ENCODE assay signal across 11 mouse cellular contexts in the genomic region with DNA sequence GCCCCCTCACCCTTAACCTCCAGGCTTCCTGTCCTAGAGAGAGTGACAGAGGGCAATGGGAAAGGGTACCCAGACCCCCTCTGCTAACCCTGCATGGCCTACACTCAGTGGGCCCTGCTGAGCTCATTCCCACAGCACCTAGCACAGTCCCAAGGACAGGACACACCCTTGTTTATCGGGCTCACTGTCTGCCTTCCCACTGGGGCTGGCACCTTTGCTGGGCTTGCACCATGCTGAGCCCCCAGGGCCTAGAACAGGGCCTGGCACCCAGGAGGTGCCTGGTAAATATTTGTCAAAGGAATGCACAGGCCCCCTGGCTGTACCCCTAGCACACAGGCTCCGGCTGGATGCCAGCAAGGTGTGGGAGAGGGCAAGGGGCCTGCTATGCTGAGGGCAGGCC. TPM values are rescaled to one million over a fixed set of nuclear protein-coding genes. Genes with fewer than 3 reads are reported as not detected.
DNase-seq lines count a peak whose midpoint lies in the region; ATAC-seq and TF ChIP-seq lines count a peak whose summit lies in the region.
"Had no signal": no experiment of that assay in that cellular context is flagged by ENCODE, and none has a peak within 500 bp of the region (broad histone marks: within the 10 kb centered on the region; RNA-seq: fewer than 3 reads in every experiment).

No protein-coding gene starts in this region.

- no peak overlapping the region for H3K27ac ChIP-seq in heart, embryonic 13.5 days (replicated peaks)
- no peak overlapping the region for H3K27ac ChIP-seq in lung, embryonic 14.5 days (ENCODE audit: low read depth)
- H3K27ac ChIP-seq in stomach, postnatal 0 days (replicated peaks) = no peak overlapping the region

- no peak overlapping the region for H3K4me3 ChIP-seq in heart, embryonic 13.5 days
- H3K4me3 ChIP-seq in lung, embryonic 14.5 days (ENCODE audit: low read depth, low read length) = no peak overlapping the region
- no peak overlapping the region for H3K4me3 ChIP-seq in lung, adult 2 months (replicated peaks; ENCODE audit: extremely low read depth, low read depth, low read length)
- H3K4me3 ChIP-seq in stomach, postnatal 0 days (ENCODE audit: low read depth, low read length) = no peak overlapping the region
- H3K4me3 ChIP-seq: lung, embryonic 15.5 days had no signal

- H3K9me3 ChIP-seq in heart, embryonic 13.5 days = no peaks in the 10 kb centered on the region
- H3K9me3 ChIP-seq in lung, embryonic 14.5 days (ENCODE audit: low read depth, low read length) = no peaks in the 10 kb centered on the region
- H3K9me3 ChIP-seq in stomach, postnatal 0 days (ENCODE audit: control insufficient read depth, low read length) = no peaks in the 10 kb centered on the region
- H3K9me3 ChIP-seq: lung, embryonic 15.5 days had no signal

- no peak for TF ChIP-seq POLR2A in lung, adult 2 months (IDR thresholded peaks at IDR 0.05; ENCODE audit: borderline replicate concordance, extremely low read depth, low read depth, low read length)

- no peak for ATAC-seq in cerebellum, adult (ENCODE audit: insufficient number of reproducible peaks, low FRiP score, low TSS enrichment)
- ATAC-seq in heart, embryonic 13.5 days (ENCODE audit: extremely low read depth, insufficient number of reproducible peaks, low FRiP score, low TSS enrichment) = no peak
- no peak for ATAC-seq in lung, embryonic 14.5 days (ENCODE audit: insufficient read depth)
- peak; percentile 61; the same call in 1 of the 2 replicates for ATAC-seq in stomach, postnatal 0 days (ENCODE audit: low FRiP score, low TSS enrichment)

- peak overlapping the region; percentile 21; the same call in 1 of the 2 replicates for H3K9ac ChIP-seq in heart, embryonic 13.5 days
- H3K9ac ChIP-seq in lung, embryonic 14.5 days = no peak overlapping the region
- no peak overlapping the region for H3K9ac ChIP-seq in stomach, postnatal 0 days (ENCODE audit: low read length)
- H3K9ac ChIP-seq: lung, embryonic 15.5 days had no signal

- H3K4me2 ChIP-seq in heart, embryonic 13.5 days = no peak overlapping the region
- H3K4me2 ChIP-seq in lung, embryonic 14.5 days = 0 out of 2 replicates have a peak overlapping the region, but pooled peaks have one; percentile 18
- H3K4me2 ChIP-seq in stomach, postnatal 0 days (replicated peaks; ENCODE audit: low read depth) = peak overlapping the region; percentile 5; the same call in 1 of the 2 replicates
- H3K4me2 ChIP-seq: lung, embryonic 15.5 days; midbrain, embryonic 11.5 days had no signal

- no peaks in the 10 kb centered on the region for H3K36me3 ChIP-seq in heart, embryonic 13.5 days
- H3K36me3 ChIP-seq in lung, embryonic 14.5 days (ENCODE audit: insufficient read depth) = no peaks in the 10 kb centered on the region; the same call in 1 of the 2 replicates
- 0 out of 2 replicates have a peak, but pooled peaks cover 2% of the 10 kb centered on the region for H3K36me3 ChIP-seq in stomach, postnatal 0 days (ENCODE audit: control insufficient read depth, insufficient read depth, low read length)
- H3K36me3 ChIP-seq: lung, embryonic 15.5 days had no signal

- peak; percentile 44 for DNase-seq in cerebellum, adult 11 months
- no peak for DNase-seq in heart, postnatal 14 days
- no peak for DNase-seq in lung, embryonic 14.5 days
- no peak for DNase-seq in lung, adult 2 months
- peak; percentile 60 for DNase-seq in stomach, postnatal 0 days (ENCODE audit: low spot score)
- DNase-seq in layer of hippocampus, adult 11-12 months (ENCODE audit: low spot score) = no peak
- DNase-seq: kidney, postnatal 14 days had no signal

- 0 out of 2 replicates have a peak, but pooled peaks have one; percentile 2 for TF ChIP-seq CTCF in lung, embryonic 14.5 days (IDR thresholded peaks at IDR 0.05; ENCODE audit: low read depth)
- TF ChIP-seq CTCF in lung, adult 2 months (IDR thresholded peaks at IDR 0.05; ENCODE audit: insufficient read depth, low read length) = no peak
- TF ChIP-seq CTCF in stomach, postnatal 0 days (IDR thresholded peaks at IDR 0.05; ENCODE audit: low read depth) = peak; percentile 20; the same call in 1 of the 2 replicates

- WGBS in heart, embryonic 13.5 days = 64% methylated on average over 2 of the region's 2 CpGs
- 36% methylated on average over 2 of the region's 2 CpGs for WGBS in lung, embryonic 14.5 days
- WGBS in lung, adult 2 months = 38% methylated on average over 2 of the region's 2 CpGs
- 29% methylated on average over 2 of the region's 2 CpGs for WGBS in stomach, postnatal 0 days

- TF ChIP-seq EP300 in stomach, postnatal 0 days (optimal IDR thresholded peaks at IDR 0.05) = no peak

- H3K27me3 ChIP-seq in heart, embryonic 13.5 days (replicated peaks) = peaks cover 98% of the 10 kb centered on the region
- H3K27me3 ChIP-seq in lung, embryonic 14.5 days (ENCODE audit: insufficient read depth, low read length) = peaks cover 31% of the 10 kb centered on the region
- no peaks in the 10 kb centered on the region for H3K27me3 ChIP-seq in stomach, postnatal 0 days (ENCODE audit: control insufficient read depth, insufficient read depth, low read length)

- peaks cover 84% of the 10 kb centered on the region for H3K4me1 ChIP-seq in heart, embryonic 13.5 days
- peaks cover 57% of the 10 kb centered on the region for H3K4me1 ChIP-seq in lung, embryonic 14.5 days (ENCODE audit: insufficient read depth)
- H3K4me1 ChIP-seq in lung, adult 2 months (ENCODE audit: control insufficient read depth, insufficient read depth, low read length) = peaks cover 36% of the 10 kb centered on the region
- H3K4me1 ChIP-seq in stomach, postnatal 0 days (replicated peaks; ENCODE audit: control insufficient read depth, insufficient read depth) = peaks cover 39% of the 10 kb centered on the region

- intact Hi-C loops in heart, postnatal 14 days (cut with DNase I) = no loop called here

RNA-seq across cellular contexts. Expression of a gene that starts 9.6 kb away (rescaled TPM):
- polyA plus RNA-seq in heart, embryonic 13.5 days (2015; fragmentation: Nextera tagmentation; extraction: Ambion mirVana) = 10.0 and 11.7 TPM in 2 replicates
- 100 to 1,000 TPM; 276 to 280 TPM for total RNA-seq in heart, postnatal 14 days (2021)
- polyA plus RNA-seq in lung, embryonic 14.5 days (2014; fragmentation: Nextera tagmentation; extraction: Ambion mirVana) = 42.3 and 44.1 TPM in 2 replicates
- polyA plus RNA-seq in lung, adult 2 months (2012; rRNA removed) = 80.1 and 96.2 TPM in 2 replicates
- 36.5 and 36.6 TPM in 2 replicates for polyA plus RNA-seq in stomach, postnatal 0 days (2015; fragmentation: Nextera tagmentation; extraction: Ambion mirVana)

RNA-seq across cellular contexts. Expression of a gene that starts 32.1 kb away (rescaled TPM):
- 6.3 and 6.6 TPM in 2 replicates for polyA plus RNA-seq in heart, embryonic 13.5 days (2015; fragmentation: Nextera tagmentation; extraction: Ambion mirVana)
- 1 to 10 TPM; 6.1 to 6.4 TPM for total RNA-seq in heart, postnatal 14 days (2021)
- polyA plus RNA-seq in lung, embryonic 14.5 days (2014; fragmentation: Nextera tagmentation; extraction: Ambion mirVana) = 4.5 and 4.6 TPM in 2 replicates
- polyA plus RNA-seq in lung, adult 2 months (2012; rRNA removed) = 2.5 and 2.9 TPM in 2 replicates
- 3.3 TPM in 2 replicates for polyA plus RNA-seq in stomach, postnatal 0 days (2015; fragmentation: Nextera tagmentation; extraction: Ambion mirVana)

RNA-seq across cellular contexts. Expression of a gene that starts 40.8 kb away (rescaled TPM):
- 50.2 and 52.3 TPM in 2 replicates for polyA plus RNA-seq in heart, embryonic 13.5 days (2015; fragmentation: Nextera tagmentation; extraction: Ambion mirVana)
- 10 to 100 TPM; 23.0 to 25.0 TPM for total RNA-seq in heart, postnatal 14 days (2021)
- polyA plus RNA-seq in lung, embryonic 14.5 days (2014; fragmentation: Nextera tagmentation; extraction: Ambion mirVana) = 44.2 and 45.0 TPM in 2 replicates
- 21.3 and 31.7 TPM in 2 replicates for polyA plus RNA-seq in lung, adult 2 months (2012; rRNA removed)
- 38.5 and 39.3 TPM in 2 replicates for polyA plus RNA-seq in stomach, postnatal 0 days (2015; fragmentation: Nextera tagmentation; extraction: Ambion mirVana)

RNA-seq across cellular contexts. Expression of a gene that starts 49.9 kb away (rescaled TPM):
- polyA plus RNA-seq in heart, embryonic 13.5 days (2015; fragmentation: Nextera tagmentation; extraction: Ambion mirVana) = 108 and 123 TPM in 2 replicates
- total RNA-seq in heart, postnatal 14 days (2021) = 10 to 100 TPM; 78.9 to 79.9 TPM
- 118 and 123 TPM in 2 replicates for polyA plus RNA-seq in lung, embryonic 14.5 days (2014; fragmentation: Nextera tagmentation; extraction: Ambion mirVana)
- polyA plus RNA-seq in lung, adult 2 months (2012; rRNA removed) = 72.6 and 75.9 TPM in 2 replicates
- 69.8 and 70.6 TPM in 2 replicates for polyA plus RNA-seq in stomach, postnatal 0 days (2015; fragmentation: Nextera tagmentation; extraction: Ambion mirVana)

RNA-seq across cellular contexts. Expression of a gene that starts 56.2 kb away (rescaled TPM):
- 711 and 772 TPM in 2 replicates for polyA plus RNA-seq in heart, embryonic 13.5 days (2015; fragmentation: Nextera tagmentation; extraction: Ambion mirVana)
- 100 to 1,000 TPM; 262 to 331 TPM for total RNA-seq in heart, postnatal 14 days (2021)
- polyA plus RNA-seq in lung, embryonic 14.5 days (2014; fragmentation: Nextera tagmentation; extraction: Ambion mirVana) = 886 and 920 TPM in 2 replicates
- 152 and 189 TPM in 2 replicates for polyA plus RNA-seq in lung, adult 2 months (2012; rRNA removed)
- polyA plus RNA-seq in stomach, postnatal 0 days (2015; fragmentation: Nextera tagmentation; extraction: Ambion mirVana) = 522 and 537 TPM in 2 replicates

Comparison
In these comparisons a context has a peak if more than half of its experiments do, and no peak if none do; other contexts are left out.
1. DNase-seq: peak in cerebellum, adult 11 months (single experiment) and stomach, postnatal 0 days (single experiment); none in heart, postnatal 14 days (0 of 2), lung, embryonic 14.5 days (single experiment), lung, adult 2 months (single experiment) and layer of hippocampus, adult 11-12 months (single experiment).